Mouse (Mus musculus): ENCODE data around the gene Fggy. TPM values are rescaled to one million over a fixed set of nuclear protein-coding genes. Genes with fewer than 3 reads are reported as not detected.
A peak's percentile ranks its signal among the peaks of the same experiment; 100 is the strongest.

Fggy gene
- polyA plus RNA-seq, 1 experiment from 2014 or later, result 6.2 TPM

GRCm38 (mm10) chr4:95788867-95789266 lies 231.6 kb downstream of the Fggy start:
- WGBS, result 75% methylated on average over 2 of the region's 2 CpGs

GRCm38 (mm10) chr4:95791913-95792475 lies 234.7 kb downstream of the Fggy start:
- DNase-seq (ENCODE audit: low spot score), result no peak
- no peaks in the 10 kb centered on the region for H3K27me3 ChIP-seq (ENCODE audit: low read depth, poor library complexity, severe bottlenecking)
- no peaks in the 10 kb centered on the region for H3K36me3 ChIP-seq
- no peak overlapping the region for H3K27ac ChIP-seq (replicated peaks)
- WGBS, result 87% methylated on average over 3 of the region's 3 CpGs
- H3K9me3 ChIP-seq (replicated peaks), result no peaks in the 10 kb centered on the region
- no peak overlapping the region for H3K4me3 ChIP-seq
- H3K4me1 ChIP-seq, result peaks cover 15% of the 10 kb centered on the region

More at GRCm38 (mm10) chr4:95788867-95789266, 231.6 kb downstream of the Fggy start:
- Histone ChIP-seq H3K4me3 (no peak overlapping the region), H3K27ac (replicated peaks) (no peak overlapping the region), H3K9me3 (replicated peaks) (no peaks in the 10 kb centered on the region), H3K27me3 (ENCODE audit: low read depth, poor library complexity, severe bottlenecking) (no peaks in the 10 kb centered on the region), H3K36me3 (no peaks in the 10 kb centered on the region), H3K4me1 (peaks cover 11% of the 10 kb centered on the region)
- no peak for DNase-seq (ENCODE audit: low spot score)

GRCm38 (mm10) chr4:95793647-95794328 lies 236.5 kb downstream of the Fggy start:
- no peak for DNase-seq (ENCODE audit: low spot score)
- Histone ChIP-seq H3K36me3 (no peaks in the 10 kb centered on the region), H3K27ac (replicated peaks) (no peak overlapping the region; the same call in 1 of the 2 replicates), H3K27me3 (ENCODE audit: low read depth, poor library complexity, severe bottlenecking) (no peaks in the 10 kb centered on the region), H3K9me3 (replicated peaks) (no peaks in the 10 kb centered on the region), H3K4me3 (no peak overlapping the region), H3K4me1 (peaks cover 10% of the 10 kb centered on the region)
- 57% methylated on average over 7 of the region's 7 CpGs for WGBS

GRCm38 (mm10) chr4:95794651-95795050 lies 237.3 kb downstream of the Fggy start:
- no peaks in the 10 kb centered on the region for H3K27me3 ChIP-seq (ENCODE audit: low read depth, poor library complexity, severe bottlenecking)
- H3K4me3 ChIP-seq, result no peak overlapping the region
- H3K4me1 ChIP-seq, result peaks cover 4% of the 10 kb centered on the region; the same call in 1 of the 2 replicates
- H3K9me3 ChIP-seq (replicated peaks), result no peaks in the 10 kb centered on the region
- WGBS, result 70% methylated on average over 6 of the region's 6 CpGs
- H3K36me3 ChIP-seq, result no peaks in the 10 kb centered on the region
- peak; percentile 17 for DNase-seq (ENCODE audit: low spot score)
- H3K27ac ChIP-seq (replicated peaks), result no peak overlapping the region; the same call in 1 of the 2 replicates

GRCm38 (mm10) chr4:95795283-95795682 lies 238.0 kb downstream of the Fggy start:
- Histone ChIP-seq H3K9me3 (replicated peaks) (no peaks in the 10 kb centered on the region), H3K27me3 (ENCODE audit: low read depth, poor library complexity, severe bottlenecking) (no peaks in the 10 kb centered on the region), H3K36me3 (no peaks in the 10 kb centered on the region), H3K4me1 (peaks cover 4% of the 10 kb centered on the region; the same call in 1 of the 2 replicates), H3K27ac (replicated peaks) (no peak overlapping the region), H3K4me3 (no peak overlapping the region)
- WGBS, result 85% methylated on average over 2 of the region's 2 CpGs
- no peak for DNase-seq (ENCODE audit: low spot score)

- H3K36me3 ChIP-seq, result no peaks in the 10 kb centered on the region
- no peak for DNase-seq (ENCODE audit: low spot score)
- 79% methylated on average over 2 of the region's 2 CpGs for WGBS
- H3K27ac ChIP-seq (replicated peaks), result no peak overlapping the region
- H3K27me3 ChIP-seq (ENCODE audit: low read depth, poor library complexity, severe bottlenecking), result no peaks in the 10 kb centered on the region
- no peaks in the 10 kb centered on the region for H3K9me3 ChIP-seq (replicated peaks)
- H3K4me1 ChIP-seq, result peaks cover 7% of the 10 kb centered on the region
- H3K4me3 ChIP-seq, result no peak overlapping the region
Observed at GRCm38 (mm10) chr4:95819650-95820049, 262.3 kb downstream of the Fggy start.

DNA sequence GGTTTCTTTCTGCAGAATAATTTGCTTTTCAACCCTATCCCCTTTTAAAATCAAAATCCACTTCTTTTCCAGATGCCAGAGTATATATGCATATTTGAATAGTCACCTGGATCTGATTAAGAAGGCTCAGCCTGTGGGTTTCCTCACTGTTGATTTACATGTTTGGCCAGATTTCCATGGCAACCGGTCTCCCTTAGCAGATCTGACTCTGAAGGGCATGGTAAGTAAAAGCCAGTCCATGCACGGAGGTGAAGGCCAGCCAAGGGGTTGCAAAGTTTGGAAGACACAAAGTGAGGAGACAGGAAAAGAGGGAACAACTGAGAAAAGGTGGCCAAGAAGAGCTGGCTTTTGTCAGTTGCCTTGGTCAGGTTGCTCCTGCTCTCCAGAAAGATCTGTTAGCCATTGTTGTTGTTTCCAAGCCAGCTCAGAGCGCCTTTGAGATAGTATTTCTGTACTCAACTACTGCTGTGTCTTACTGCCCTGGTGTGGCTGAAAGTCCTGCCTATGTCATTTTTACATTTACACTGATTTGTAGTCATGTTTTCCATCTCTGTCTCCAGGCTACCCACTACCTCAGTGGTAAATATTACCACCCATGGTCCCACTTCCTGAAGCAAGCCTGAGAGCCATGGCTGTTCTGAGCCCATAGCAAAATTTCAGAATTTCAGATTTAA lies 264.7 kb downstream of the Fggy start:
- DNase-seq (ENCODE audit: low spot score), result peak; percentile 39
- WGBS, result 64% methylated on average over 3 of the region's 3 CpGs
- Histone ChIP-seq H3K4me1 (peaks cover 7% of the 10 kb centered on the region), H3K27me3 (ENCODE audit: low read depth, poor library complexity, severe bottlenecking) (no peaks in the 10 kb centered on the region), H3K4me3 (no peak overlapping the region), H3K36me3 (no peaks in the 10 kb centered on the region), H3K27ac (replicated peaks) (no peak overlapping the region), H3K9me3 (replicated peaks) (no peaks in the 10 kb centered on the region)

GRCm38 (mm10) chr4:95828164-95828563 lies 270.9 kb downstream of the Fggy start:
- no peak for DNase-seq (ENCODE audit: low spot score)

GRCm38 (mm10) chr4:95830320-95830719 lies 273.0 kb downstream of the Fggy start:
- no peak overlapping the region for H3K27ac ChIP-seq (replicated peaks)
- H3K36me3 ChIP-seq, result no peaks in the 10 kb centered on the region
- H3K27me3 ChIP-seq (ENCODE audit: low read depth, poor library complexity, severe bottlenecking), result no peaks in the 10 kb centered on the region

More at GRCm38 (mm10) chr4:95828164-95828563, 270.9 kb downstream of the Fggy start:
- Histone ChIP-seq H3K27ac (replicated peaks) (no peak overlapping the region), H3K9me3 (replicated peaks) (no peaks in the 10 kb centered on the region), H3K27me3 (ENCODE audit: low read depth, poor library complexity, severe bottlenecking) (no peaks in the 10 kb centered on the region), H3K4me1 (peaks cover 11% of the 10 kb centered on the region), H3K4me3 (no peak overlapping the region), H3K36me3 (no peaks in the 10 kb centered on the region)
- WGBS, result 92% methylated on average over 4 of the region's 4 CpGs

DNA sequence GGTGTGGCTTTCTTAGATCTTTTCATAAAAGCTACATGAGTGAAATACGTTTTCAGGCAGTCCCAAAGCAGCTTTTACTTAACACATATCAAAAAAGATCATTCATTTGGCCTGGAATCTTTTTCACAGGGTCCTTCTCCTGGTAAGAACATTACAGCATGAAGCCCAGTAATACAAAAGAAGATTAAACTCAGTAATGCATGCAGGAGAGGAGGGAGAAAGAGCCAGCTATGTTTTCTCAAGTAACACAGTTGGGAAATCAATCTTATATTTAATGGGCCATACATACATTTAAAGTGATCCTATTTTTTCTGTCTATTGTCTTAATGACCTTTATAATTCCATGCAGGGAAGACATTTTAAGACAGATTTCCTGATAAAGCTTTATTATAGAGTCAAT lies 282.6 kb downstream of the Fggy start:
- Histone ChIP-seq H3K27me3 (ENCODE audit: low read depth, poor library complexity, severe bottlenecking) (no peaks in the 10 kb centered on the region), H3K4me3 (no peak overlapping the region), H3K4me1 (peaks cover 12% of the 10 kb centered on the region), H3K27ac (replicated peaks) (no peak overlapping the region), H3K36me3 (no peaks in the 10 kb centered on the region), H3K9me3 (replicated peaks) (no peaks in the 10 kb centered on the region)
- 52% methylated on average over 1 of the region's 1 CpGs for WGBS
- DNase-seq (ENCODE audit: low spot score), result no peak

More at GRCm38 (mm10) chr4:95830320-95830719, 273.0 kb downstream of the Fggy start:
- Histone ChIP-seq H3K4me3 (no peak overlapping the region), H3K4me1 (peaks cover 11% of the 10 kb centered on the region), H3K9me3 (replicated peaks) (no peaks in the 10 kb centered on the region)
- 52% methylated on average over 2 of the region's 2 CpGs for WGBS
- no peak for DNase-seq (ENCODE audit: low spot score)

- Histone ChIP-seq H3K9me3 (replicated peaks) (no peaks in the 10 kb centered on the region), H3K27me3 (ENCODE audit: low read depth, poor library complexity, severe bottlenecking) (no peaks in the 10 kb centered on the region), H3K4me3 (no peak overlapping the region), H3K36me3 (no peaks in the 10 kb centered on the region), H3K4me1 (peaks cover 14% of the 10 kb centered on the region), H3K27ac (replicated peaks) (no peak overlapping the region)
- 75% methylated on average over 6 of the region's 6 CpGs for WGBS
- DNase-seq (ENCODE audit: low spot score), result no peak
Observed at GRCm38 (mm10) chr4:95840389-95841053, 283.2 kb downstream of the Fggy start.

DNA sequence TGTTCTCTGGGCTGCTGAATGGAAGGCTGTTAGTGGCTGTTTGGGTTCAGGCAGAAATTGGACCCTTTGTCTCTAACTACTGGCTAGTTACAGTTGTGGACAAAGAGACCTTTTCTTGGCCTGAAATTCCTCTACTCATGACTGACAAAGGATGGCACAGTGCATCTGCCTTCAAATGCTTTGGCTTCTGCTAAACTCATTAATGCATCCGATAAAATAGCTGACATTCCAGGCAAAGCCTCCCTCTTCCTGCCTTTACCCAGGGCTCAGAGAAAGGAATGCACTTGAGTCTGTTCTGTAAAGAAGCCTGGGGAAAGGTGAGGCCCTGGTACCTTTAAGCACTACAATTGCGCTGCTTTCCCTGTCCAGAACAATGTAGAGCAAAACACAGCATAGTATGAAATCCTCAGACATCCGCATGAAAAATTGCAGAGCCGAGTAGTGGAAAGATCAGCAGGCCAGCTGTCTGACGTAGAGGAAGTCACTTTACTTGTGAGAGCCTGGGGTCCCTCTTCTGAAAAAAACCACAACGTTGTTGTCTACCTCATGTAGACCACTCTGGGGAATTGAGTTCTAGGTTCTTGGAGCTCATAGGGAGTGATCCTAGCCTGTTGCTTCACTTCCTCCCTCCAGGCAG lies 288.8 kb downstream of the Fggy start:
- Histone ChIP-seq H3K36me3 (no peaks in the 10 kb centered on the region), H3K4me1 (peaks cover 13% of the 10 kb centered on the region), H3K27me3 (ENCODE audit: low read depth, poor library complexity, severe bottlenecking) (no peaks in the 10 kb centered on the region), H3K9me3 (replicated peaks) (no peaks in the 10 kb centered on the region), H3K27ac (replicated peaks) (peak overlapping the region; percentile 50), H3K4me3 (no peak overlapping the region)
- WGBS, result 64% methylated on average over 6 of the region's 6 CpGs
- DNase-seq (ENCODE audit: low spot score), result no peak
